Mouse (Mus musculus) spleen, adult 18-20 months (tissue): ENCODE data around the gene Hoxd4.

Source experiments
- DNase-seq, 2 experiments: peaks; one replicate each; pipeline ENCODE4 v3.0.0; 2022; ENCODE audit warnings: mixed read lengths in 2 of 2

The Hoxd4 gene

DNA sequence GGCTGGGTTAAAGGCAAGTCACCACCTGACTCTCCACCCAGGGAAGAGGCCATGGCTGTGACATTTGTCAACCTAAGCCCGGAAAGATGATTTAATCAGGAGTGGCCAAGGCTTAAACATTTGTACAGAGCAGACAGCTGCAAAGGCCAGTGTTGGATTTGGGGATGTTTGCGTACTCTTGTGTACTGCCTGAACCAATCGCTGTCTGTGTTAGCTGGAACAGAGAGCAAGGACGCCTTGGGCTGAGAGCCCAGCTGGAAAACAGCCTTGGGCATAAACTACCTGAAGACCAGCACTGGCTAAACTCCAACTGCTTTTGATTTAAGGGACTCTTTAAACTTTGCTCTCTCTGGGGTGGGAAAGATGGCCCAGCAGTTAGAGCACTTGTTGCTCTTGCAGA lies 3.1 kb upstream of the Hoxd4 start:
- no peak for DNase-seq

DNA sequence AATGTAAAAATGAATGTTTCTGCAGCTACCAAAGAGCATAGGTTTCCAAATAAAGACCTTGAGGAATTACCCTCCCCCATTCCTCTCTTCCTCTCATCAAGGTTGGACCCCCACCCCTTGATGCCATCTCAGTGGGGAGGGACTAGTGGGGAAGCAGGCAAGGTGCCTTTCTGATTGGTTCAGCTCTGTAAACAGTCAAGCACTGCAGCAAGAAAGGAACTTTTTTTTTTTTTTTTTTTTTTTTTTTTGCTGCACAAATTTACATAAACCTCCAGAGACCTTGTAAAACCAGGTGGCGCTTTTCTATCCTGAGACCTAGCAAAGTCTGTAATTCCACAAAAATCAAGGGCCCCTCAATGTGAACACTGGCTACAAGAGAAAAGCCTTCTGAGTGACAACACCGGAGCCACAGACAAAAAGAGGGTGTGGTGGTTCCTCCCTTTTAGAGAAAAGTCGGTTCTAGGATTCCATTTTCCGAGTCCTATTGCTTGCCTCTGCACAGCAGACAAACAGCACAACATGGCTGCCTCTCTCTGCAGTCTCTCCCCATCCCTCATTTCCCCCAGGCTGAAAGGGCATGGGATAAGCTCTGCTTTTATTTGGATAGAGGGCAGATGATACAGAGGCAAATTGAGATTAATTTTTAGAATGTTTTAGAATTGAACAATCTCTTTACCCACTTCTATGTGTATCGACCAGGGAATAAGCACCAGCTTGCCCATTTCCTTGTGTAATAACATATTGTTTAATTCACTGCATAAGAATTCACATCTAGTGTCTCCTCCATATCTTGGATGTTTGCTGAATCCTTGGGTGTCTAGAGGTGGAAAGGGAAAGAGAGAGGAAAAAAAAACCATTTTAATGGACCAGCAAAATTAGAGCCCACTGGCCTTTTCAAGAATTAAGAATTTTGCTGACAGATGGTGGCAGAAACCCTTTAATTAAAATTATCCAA lies 2.0 kb upstream of the Hoxd4 start:
- DNase-seq: no peak

DNA sequence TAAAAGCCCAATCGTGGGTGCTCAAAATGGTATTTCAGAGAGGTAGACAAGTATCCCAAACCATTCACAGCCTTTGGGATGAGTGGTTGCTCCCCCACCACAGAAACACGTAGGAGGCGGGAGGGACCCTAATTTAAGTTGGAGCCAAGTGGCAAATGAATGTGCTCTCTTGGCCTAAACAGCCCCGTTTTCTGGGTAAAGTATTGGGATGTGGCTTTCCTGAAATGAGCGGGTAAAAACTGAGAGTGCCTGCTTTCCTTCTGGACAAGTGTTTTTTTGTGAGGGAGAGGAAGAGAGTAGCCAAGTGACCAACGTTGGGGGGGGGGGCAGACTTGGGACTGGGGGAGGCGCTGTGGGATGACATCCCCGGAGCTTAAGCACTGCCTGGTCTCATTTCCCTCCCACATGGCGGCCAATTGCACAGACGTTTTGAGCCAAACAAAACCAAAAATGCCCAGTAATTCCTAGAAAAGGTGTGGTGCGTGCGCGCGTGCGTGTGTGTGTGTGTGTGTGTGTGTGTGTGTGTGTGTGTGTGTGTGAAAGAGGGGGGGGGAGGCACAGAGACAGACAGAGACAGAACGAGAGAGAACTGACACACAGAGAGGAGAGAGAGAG lies 693 bp upstream of the Hoxd4 start:
- no peak for DNase-seq

DNA sequence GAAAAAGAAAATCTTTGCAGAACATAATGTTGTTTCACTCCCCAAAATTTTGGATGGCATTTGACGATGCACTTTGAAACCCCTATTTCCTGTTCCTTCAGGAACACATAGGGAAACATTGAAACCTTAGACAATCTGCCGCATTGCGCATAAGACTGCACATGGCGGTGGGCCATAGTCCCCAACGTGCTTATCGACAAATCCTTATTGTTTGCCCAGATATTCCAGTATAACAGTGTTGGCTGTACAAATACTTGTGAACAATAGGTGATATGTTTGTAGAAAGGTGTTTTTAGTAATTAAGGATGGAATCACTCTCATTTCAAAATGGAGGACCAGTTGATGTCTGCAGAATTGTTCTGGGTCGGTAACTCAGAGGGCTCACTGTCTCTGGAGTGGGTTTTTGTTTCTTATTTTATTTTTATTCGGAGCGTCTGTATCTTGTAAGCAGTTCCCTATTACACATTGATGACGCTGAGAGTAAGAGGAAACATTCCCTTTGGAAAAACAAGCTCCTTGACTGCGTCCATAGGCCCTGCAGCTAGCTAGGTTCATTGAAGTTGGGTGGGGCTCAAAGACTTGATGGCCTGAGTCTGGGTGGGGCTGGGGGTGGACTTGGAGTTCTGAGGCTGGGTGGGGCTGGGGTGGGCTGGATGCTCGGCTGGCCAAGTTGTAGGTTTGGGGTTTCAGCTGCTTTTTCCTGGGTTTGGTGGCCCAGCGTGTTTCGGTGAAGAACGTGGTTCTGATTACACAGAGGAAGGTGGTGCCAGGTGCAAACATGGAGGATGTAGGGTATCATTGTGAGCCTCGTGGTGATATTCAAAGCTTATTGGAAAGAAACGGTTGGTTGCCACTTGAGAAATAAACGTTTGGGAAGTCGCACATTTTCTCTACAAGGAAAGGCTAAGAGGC lies 1.8 kb downstream of the Hoxd4 start:
- no peak for DNase-seq

DNA sequence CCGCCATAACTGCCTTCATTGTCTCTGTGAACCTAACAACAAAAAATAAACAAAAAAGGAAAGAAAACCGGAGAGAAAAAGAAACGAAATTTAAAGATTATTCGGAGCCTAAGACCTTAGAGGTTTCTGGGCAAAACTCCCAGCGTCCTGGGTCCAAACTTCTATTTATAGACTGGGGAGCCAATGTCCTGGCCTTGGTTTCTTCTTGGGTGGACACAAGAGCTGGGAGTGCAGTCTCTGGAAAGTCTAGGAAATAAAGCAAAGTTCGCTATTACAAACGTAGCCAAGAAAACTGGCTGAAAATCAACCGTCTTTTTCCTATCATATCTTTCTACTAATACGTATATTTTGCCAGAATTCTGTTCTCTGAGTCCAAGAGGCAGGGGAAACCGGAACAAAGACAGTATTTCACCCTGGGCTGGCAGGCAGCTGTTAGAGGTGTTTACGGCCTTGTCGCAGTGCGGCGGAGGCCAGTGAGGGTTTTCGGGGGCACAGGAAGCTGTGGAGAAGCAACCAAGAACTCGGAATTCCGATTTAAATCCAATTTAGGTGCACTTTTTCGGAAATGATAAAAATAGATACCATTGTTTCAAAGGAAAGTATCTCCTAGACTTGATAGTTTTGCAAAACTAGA lies 2.5 kb downstream of the Hoxd4 start:
- no peak for DNase-seq

GRCm38 (mm10) chr2:74714881-74715280 lies 3.2 kb downstream of the Hoxd4 start:
- DNase-seq: no peak

DNA sequence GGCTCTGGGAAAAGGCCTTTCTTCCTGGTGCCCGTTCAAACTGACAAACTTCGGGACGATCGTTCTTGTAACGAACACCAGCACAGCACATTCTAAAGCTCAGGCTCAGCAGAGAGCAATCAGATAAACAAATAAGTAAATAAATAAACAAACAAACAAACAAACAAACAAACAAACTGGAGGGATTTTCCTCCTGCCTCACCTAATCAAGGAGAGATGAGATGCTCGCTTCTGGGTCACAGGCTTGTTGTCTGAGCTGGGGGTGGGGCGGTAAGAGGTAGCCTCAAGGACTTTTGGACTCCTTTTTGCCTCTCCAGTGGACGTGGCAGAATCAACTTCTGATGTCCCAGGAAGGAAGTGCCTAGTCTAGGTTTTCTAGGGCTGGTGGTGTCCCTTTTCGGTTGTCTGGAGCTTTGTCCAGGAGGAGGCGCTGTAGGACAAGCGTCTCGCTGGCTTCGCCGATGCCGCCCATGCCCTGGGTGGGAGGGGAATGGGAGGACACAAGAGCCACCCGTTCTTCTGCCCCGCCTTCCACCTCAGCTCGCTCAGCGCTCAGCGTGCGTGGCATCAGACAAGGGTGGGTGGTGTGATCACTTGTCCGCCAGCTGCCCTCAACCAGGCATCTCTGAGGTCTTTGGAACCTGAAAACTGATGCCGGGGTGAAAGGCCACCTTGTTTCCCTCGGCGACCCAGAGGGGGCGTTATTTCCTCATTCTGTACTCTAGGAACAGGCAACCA lies 3.9 kb downstream of the Hoxd4 start:
- DNase-seq: peak in 1 of 2 experiments; percentile 58

GRCm38 (mm10) chr2:74720384-74720783 lies 8.7 kb downstream of the Hoxd4 start:
- no peak for DNase-seq

DNA sequence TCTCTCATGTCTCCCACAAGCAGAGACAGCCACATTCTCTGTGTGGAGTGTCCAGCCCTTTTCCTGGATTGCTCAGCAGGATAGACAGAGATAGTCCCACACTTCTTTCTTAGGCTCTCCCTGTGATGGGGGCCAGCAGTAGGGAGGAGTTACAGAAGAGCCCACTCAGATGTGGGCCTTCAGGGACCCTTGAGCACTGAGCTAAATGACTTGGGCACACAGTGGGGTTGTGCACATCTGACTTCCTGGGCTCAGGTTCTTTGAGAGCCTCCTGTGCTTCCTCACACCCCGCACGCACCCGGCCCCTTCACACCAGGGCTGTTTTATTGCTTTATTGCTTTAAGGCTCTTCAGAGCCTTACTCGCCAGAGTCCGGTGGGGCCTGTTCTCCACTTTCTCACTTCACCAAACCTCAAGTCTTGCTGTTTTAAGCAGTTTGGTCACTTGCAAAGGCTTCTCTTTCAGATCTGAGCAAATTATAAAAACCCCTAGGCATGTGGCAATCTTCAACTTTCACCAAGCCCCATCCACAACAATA lies 9.3 kb downstream of the Hoxd4 start:
- no peak for DNase-seq

- no peak for DNase-seq
Measured at GRCm38 (mm10) chr2:74721882-74722281, 10.2 kb downstream of the Hoxd4 start.

- DNase-seq: no peak
Measured at GRCm38 (mm10) chr2:74722949-74723348, 11.2 kb downstream of the Hoxd4 start.

DNA sequence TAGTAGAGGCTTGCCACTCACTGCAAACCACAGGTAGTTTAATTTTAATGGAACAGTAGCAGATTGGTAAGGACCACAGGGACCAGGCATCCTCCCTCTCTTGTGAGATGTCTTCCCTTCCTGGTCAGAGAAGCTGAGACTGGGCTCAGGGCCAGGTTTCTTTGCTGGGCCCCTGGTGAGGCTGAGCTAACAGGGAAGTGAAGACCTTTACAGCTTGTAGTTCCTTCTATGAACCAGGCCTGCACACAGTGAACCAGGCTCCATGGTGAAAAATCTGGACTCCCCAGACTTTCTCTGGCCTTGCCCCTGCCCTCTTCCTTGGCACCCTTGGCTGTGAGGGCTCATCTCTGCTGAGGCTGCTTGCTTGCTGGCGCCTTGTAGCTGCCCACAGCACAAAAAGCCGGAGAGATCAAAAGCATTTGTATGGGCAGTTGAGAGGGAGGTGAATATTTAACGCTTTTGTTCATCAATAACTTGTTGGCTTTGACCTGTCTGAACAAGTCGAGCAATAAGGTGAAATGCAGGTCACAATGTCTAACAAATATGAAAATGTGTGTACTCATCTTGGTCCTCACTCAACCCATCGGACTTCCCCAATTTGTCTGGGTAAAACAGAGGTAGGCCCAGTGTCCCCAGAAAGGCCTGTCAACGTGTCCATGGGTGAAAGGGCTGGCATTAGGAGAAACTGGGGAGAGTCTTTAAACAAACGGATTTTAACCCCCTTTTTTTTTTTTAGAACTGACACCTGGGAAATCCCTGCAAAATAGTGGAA lies 12.7 kb downstream of the Hoxd4 start:
- no peak for DNase-seq

DNA sequence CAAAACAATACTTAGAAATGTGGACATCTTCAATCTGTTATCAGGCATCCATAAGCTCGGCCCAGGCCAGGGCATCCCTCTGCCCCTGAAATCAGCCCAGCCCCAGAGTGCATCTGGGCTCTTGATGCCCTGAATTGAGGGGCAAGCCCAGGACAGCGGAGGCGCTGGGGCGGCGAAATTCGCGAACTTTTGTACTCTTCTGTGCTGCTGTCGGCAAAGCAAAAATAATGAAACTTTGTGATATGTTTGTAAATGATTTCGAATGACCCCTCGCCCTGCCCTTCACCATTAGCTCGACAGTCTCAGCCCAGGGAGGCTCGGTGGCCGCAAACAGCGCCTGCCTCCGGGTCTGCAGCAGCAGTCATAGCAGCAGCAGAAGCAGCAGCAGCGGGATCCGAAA lies 13.4 kb downstream of the Hoxd4 start:
- DNase-seq: no peak

- DNase-seq: no peak
Measured at GRCm38 (mm10) chr2:74726551-74726950, 14.8 kb downstream of the Hoxd4 start, which contains the start of gene Gm28230. Gm28230 (plus strand) TSS chr2:74726728.

DNA sequence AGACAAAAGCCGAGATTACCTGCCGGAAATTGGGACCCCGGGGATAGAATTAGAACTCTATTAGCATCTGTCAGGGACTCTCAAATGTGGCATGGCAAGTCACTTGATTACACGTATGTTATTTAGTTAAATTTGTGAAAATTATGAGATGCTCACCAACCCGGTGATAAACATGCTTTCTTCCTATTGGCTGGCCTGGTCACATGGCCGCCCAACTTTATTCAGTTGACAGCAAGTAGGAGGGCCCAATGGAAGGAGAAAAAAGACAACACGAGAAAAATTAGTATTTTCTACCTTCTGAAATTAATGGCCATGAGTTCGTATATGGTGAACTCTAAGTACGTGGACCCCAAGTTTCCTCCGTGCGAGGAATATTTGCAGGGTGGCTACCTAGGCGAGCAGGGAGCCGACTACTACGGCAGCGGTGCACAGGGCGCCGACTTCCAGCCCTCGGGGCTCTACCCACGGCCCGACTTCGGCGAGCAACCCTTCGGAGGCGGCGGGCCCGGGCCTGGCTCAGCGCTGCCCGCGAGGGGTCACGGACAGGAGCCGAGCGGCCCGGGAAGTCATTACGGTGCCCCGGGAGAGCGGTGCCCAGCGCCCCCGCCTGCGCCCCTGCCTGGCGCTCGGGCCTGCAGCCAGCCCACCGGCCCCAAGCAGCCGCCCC lies 15.4 kb downstream of the Hoxd4 start:
- no peak for DNase-seq

DNA sequence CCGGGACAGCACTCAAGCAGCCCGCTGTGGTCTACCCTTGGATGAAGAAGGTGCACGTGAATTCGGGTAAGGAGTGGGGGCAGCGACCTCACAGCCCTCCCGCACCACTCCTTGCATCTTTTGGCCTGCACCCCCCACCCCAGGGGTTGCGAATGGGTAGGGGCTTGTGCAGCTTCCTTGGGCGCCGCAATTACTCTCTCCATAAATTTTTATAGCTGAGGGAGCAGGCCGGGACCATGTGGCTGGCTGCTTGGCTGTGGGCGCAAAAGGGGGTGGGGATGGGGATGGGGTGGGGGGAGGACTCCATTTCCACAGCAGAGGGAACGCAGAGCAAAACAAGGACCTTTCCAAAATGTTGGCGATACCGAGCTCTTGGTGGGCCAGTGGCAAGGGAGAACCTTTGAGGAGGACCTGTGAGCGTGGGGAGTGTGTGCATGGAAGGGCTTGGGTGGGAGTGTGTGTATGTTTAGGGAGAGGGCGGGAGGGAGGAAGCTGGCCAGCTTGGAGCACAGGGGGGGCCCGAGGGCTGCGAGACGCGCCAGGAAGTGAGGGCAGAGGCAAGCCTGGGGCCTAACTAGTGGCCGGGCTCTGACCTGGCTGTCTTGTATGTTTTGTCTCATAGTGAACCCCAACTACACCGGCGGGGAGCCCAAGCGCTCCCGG lies 16.0 kb downstream of the Hoxd4 start:
- no peak for DNase-seq

GRCm38 (mm10) chr2:74728303-74728680 lies 16.6 kb downstream of the Hoxd4 start:
- DNase-seq: no peak

GRCm38 (mm10) chr2:74730331-74730730 lies 18.6 kb downstream of the Hoxd4 start:
- DNase-seq: no peak

DNA sequence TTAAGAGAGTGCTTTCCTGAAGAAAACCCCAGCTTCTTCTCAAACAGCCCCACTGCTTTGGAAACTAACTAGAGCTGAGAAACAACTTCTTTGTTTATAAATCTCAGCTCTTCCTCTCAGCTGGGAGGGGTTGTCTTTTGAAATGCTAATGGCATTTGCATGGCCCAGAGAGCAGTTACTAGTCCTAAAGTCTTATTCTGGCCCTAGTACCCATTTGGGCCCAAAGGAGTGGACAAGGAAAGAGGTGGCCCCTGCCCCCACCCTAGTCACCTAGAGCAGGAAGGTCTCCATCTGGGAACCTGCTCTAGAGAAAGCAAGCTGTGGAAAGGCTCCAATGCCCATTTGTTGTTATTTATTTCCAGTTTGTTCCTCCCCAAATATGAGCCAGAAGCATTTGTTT lies 19.3 kb downstream of the Hoxd4 start:
- DNase-seq: no peak
